Mouse (Mus musculus) embryonic facial prominence, embryonic 13.5 days (tissue): ENCODE data around the gene Gm8300. TPM values are rescaled to one million over a fixed set of nuclear protein-coding genes. Genes with fewer than 3 reads are reported as not detected.
A peak's percentile ranks its signal among the peaks of the same experiment; 100 is the strongest.
"Not testable (repeated sequence)": the region's sequence is repeated elsewhere in the genome, so short reads cannot be mapped to it uniquely, and the experiment has no call there.

Experiments
- ATAC-seq: fragments of 200-750 bp; cut with Nextera tagmentation; 2 replicates; pipeline ENCODE4 v1.8.0; 2017; ENCODE audit warnings: low read depth; ENCODE audit not compliant: insufficient number of reproducible peaks, insufficient read depth, low FRiP score, low TSS enrichment
- H3K27ac ChIP-seq: fragments of 300-500 bp; sonication (generic); 2 replicates; pipeline ENCODE4 v1.5.1; 2015; ENCODE audit warnings: moderate library complexity, mild to moderate bottlenecking, inconsistent platforms
- H3K27me3 ChIP-seq: fragments of 300-500 bp; sonication (generic); 2 replicates; pipeline ENCODE4 v1.6.1; 2015; ENCODE audit warnings: mild to moderate bottlenecking, inconsistent platforms
- H3K36me3 ChIP-seq: fragments of 300-500 bp; sonication (generic); 2 replicates; pipeline ENCODE4 v1.6.1; 2015; ENCODE audit warnings: mild to moderate bottlenecking, inconsistent platforms
- H3K4me1 ChIP-seq: fragments of 300-500 bp; sonication (generic); 2 replicates; pipeline ENCODE4 v1.6.1; 2015; ENCODE audit warnings: inconsistent platforms
- H3K4me2 ChIP-seq: fragments of 300-500 bp; sonication (generic); 2 replicates; pipeline ENCODE4 v1.6.1; 2015; ENCODE audit warnings: moderate library complexity, mild to moderate bottlenecking, inconsistent platforms
- H3K4me3 ChIP-seq: fragments of 300-500 bp; sonication (generic); 2 replicates; pipeline ENCODE4 v1.5.1; 2015; ENCODE audit warnings: mild to moderate bottlenecking, inconsistent platforms
- H3K9ac ChIP-seq: fragments of 300-500 bp; sonication (generic); 2 replicates; pipeline ENCODE4 v1.6.1; 2015; ENCODE audit warnings: mild to moderate bottlenecking, inconsistent platforms
- H3K9me3 ChIP-seq: fragments of 300-500 bp; sonication (generic); 2 replicates; pipeline ENCODE4 v1.6.1; 2016; ENCODE audit warnings: inconsistent platforms
- WGBS: fragments of 180-500 bp; shearing (Covaris S2); methylation state at CpG from one replicate; pipeline ENCODE4 v1.1.7; 2015; ENCODE audit warnings: mixed read lengths; 5-methylcytosine and 5-hydroxymethylcytosine counted together
- polyA plus RNA-seq: library from polyadenylated mRNA; unstranded; fragments of >200 nt; fragmentation: Nextera tagmentation; extraction: Ambion mirVana; gene quantifications from 2 replicates; pipeline ENCODE4 v1.2.1, GENCODE M21; 2015

Gene Gm8300
- polyA plus RNA-seq: not detected in 2 replicates

GRCm38 (mm10) chr12:87514016-87514415 is at the start of gene Gm8300:
Gm8300 (plus strand) TSS chr12:87514316.
- H3K27me3 ChIP-seq, H3K4me1 ChIP-seq, H3K4me2 ChIP-seq, H3K4me3 ChIP-seq, H3K9ac ChIP-seq, H3K36me3 ChIP-seq, H3K27ac ChIP-seq, H3K9me3 ChIP-seq, ATAC-seq: not testable (repeated sequence)
- 84% methylated on average over 4 of the region's 4 CpGs for WGBS

- H3K9ac ChIP-seq: no peak overlapping the region
- H3K27me3 ChIP-seq: no peaks in the 10 kb centered on the region
- H3K36me3 ChIP-seq: peaks cover 77% of the 10 kb centered on the region
- H3K27ac ChIP-seq: no peak overlapping the region
- WGBS: 88% methylated on average over 6 of the region's 6 CpGs
- no peaks in the 10 kb centered on the region; the same call in 1 of the 2 replicates for H3K4me1 ChIP-seq
- no peak for ATAC-seq
- H3K4me3 ChIP-seq: no peak overlapping the region
- H3K4me2 ChIP-seq: no peak overlapping the region
- H3K9me3 ChIP-seq: no peaks in the 10 kb centered on the region
These were observed 49.3 kb upstream of the Gm8300 start for GRCm38 (mm10) chr12:87464678-87465297.

- H3K4me1 ChIP-seq: peaks cover 12% of the 10 kb centered on the region
- peak overlapping the region; percentile 76 for H3K4me3 ChIP-seq
- H3K27me3 ChIP-seq: no peaks in the 10 kb centered on the region
- peak overlapping the region; percentile 58 for H3K4me2 ChIP-seq
- no peaks in the 10 kb centered on the region for H3K9me3 ChIP-seq
- WGBS: 44% methylated on average over 7 of the region's 7 CpGs
- no peak for ATAC-seq
- H3K27ac ChIP-seq: no peak overlapping the region
- peaks cover 25% of the 10 kb centered on the region for H3K36me3 ChIP-seq
- peak overlapping the region; percentile 94 for H3K9ac ChIP-seq
These were observed 43.6 kb upstream of the Gm8300 start for GRCm38 (mm10) chr12:87470263-87471136.

- peak overlapping the region; percentile 58 for H3K4me2 ChIP-seq
- ATAC-seq: no peak
- H3K9ac ChIP-seq: peak overlapping the region; percentile 94
- under 1% methylated on average over 19 of the region's 19 CpGs for WGBS
- H3K4me3 ChIP-seq: peak overlapping the region; percentile 76
- H3K36me3 ChIP-seq: peaks cover 19% of the 10 kb centered on the region
- no peaks in the 10 kb centered on the region for H3K27me3 ChIP-seq
- H3K4me1 ChIP-seq: peaks cover 12% of the 10 kb centered on the region
- peak overlapping the region; percentile 94 for H3K27ac ChIP-seq
- no peaks in the 10 kb centered on the region for H3K9me3 ChIP-seq
These were observed 42.6 kb upstream of the Gm8300 start for GRCm38 (mm10) chr12:87471421-87471963.

- ATAC-seq: peak; percentile 93
- no peaks in the 10 kb centered on the region for H3K9me3 ChIP-seq
- H3K27ac ChIP-seq: peak within 1 kb of the TSS; percentile 94
- H3K36me3 ChIP-seq: peaks cover 12% of the 10 kb centered on the region
- H3K9ac ChIP-seq: peak within 1 kb of the TSS; percentile 94
- no peaks in the 10 kb centered on the region for H3K27me3 ChIP-seq
- H3K4me3 ChIP-seq: peak within 1 kb of the TSS; percentile 76
- peak within 1 kb of the TSS; percentile 58 for H3K4me2 ChIP-seq
- peaks cover 12% of the 10 kb centered on the region for H3K4me1 ChIP-seq
- 2% methylated on average over 45 of the region's 45 CpGs for WGBS
These were observed 41.9 kb upstream of the Gm8300 start, which contains the start of gene Snw1 for GRCm38 (mm10) chr12:87471964-87472786. Snw1 (minus strand) TSS chr12:87472274.

GRCm38 (mm10) chr12:87474756-87475155 is 39.4 kb upstream of the Gm8300 start:
- no peaks in the 10 kb centered on the region for H3K9me3 ChIP-seq
- H3K4me1 ChIP-seq: peaks cover 12% of the 10 kb centered on the region
- no peak for ATAC-seq
- no peak overlapping the region for H3K27ac ChIP-seq
- no peak overlapping the region for H3K9ac ChIP-seq
- H3K36me3 ChIP-seq: no peaks in the 10 kb centered on the region
- no peaks in the 10 kb centered on the region for H3K27me3 ChIP-seq
- no peak overlapping the region for H3K4me3 ChIP-seq
- no peak overlapping the region for H3K4me2 ChIP-seq
- 81% methylated on average over 3 of the region's 3 CpGs for WGBS

GRCm38 (mm10) chr12:87482482-87482881 is 31.6 kb upstream of the Gm8300 start:
- H3K9me3 ChIP-seq, H3K27ac ChIP-seq, H3K36me3 ChIP-seq, H3K4me2 ChIP-seq, H3K9ac ChIP-seq, H3K27me3 ChIP-seq, H3K4me3 ChIP-seq, H3K4me1 ChIP-seq: not testable (repeated sequence)
- 84% methylated on average over 5 of the region's 5 CpGs for WGBS
- 0 out of 2 replicates have a peak, but pooled peaks have one; percentile 23 for ATAC-seq

GRCm38 (mm10) chr12:87488683-87489082 is 25.4 kb upstream of the Gm8300 start:
- H3K4me2 ChIP-seq, H3K9me3 ChIP-seq, H3K27ac ChIP-seq, H3K36me3 ChIP-seq, H3K9ac ChIP-seq, H3K4me1 ChIP-seq, H3K4me3 ChIP-seq, H3K27me3 ChIP-seq, ATAC-seq: not testable (repeated sequence)
- 50% methylated on average over 2 of the region's 2 CpGs for WGBS

- not testable (repeated sequence) for H3K27me3 ChIP-seq, H3K9ac ChIP-seq, H3K27ac ChIP-seq, ATAC-seq, H3K4me2 ChIP-seq, H3K9me3 ChIP-seq, H3K4me1 ChIP-seq, H3K4me3 ChIP-seq, H3K36me3 ChIP-seq
- 91% methylated on average over 3 of the region's 3 CpGs for WGBS
These were observed 19.7 kb upstream of the Gm8300 start, which contains the start of gene Gm5788 for GRCm38 (mm10) chr12:87494421-87494820. Gm5788 (plus strand) TSS chr12:87494721.

- not testable (repeated sequence) for H3K4me2 ChIP-seq, ATAC-seq, H3K27me3 ChIP-seq, H3K9me3 ChIP-seq, H3K4me1 ChIP-seq, H3K27ac ChIP-seq, H3K4me3 ChIP-seq, H3K9ac ChIP-seq, H3K36me3 ChIP-seq
- WGBS: 73% methylated on average over 3 of the region's 3 CpGs
These were observed 5.5 kb downstream of the Gm8300 start for GRCm38 (mm10) chr12:87519616-87520015.

- no peaks in the 10 kb centered on the region for H3K36me3 ChIP-seq
- no peak overlapping the region for H3K4me2 ChIP-seq
- no peak overlapping the region for H3K27ac ChIP-seq
- no peak overlapping the region for H3K4me3 ChIP-seq
- H3K9ac ChIP-seq: no peak overlapping the region
- H3K27me3 ChIP-seq: no peaks in the 10 kb centered on the region
- WGBS: 73% methylated on average over 3 of the region's 3 CpGs
- H3K4me1 ChIP-seq: no peaks in the 10 kb centered on the region
- ATAC-seq: no peak
- no peaks in the 10 kb centered on the region; the same call in 1 of the 2 replicates for H3K9me3 ChIP-seq
These were observed 29.8 kb downstream of the Gm8300 start for GRCm38 (mm10) chr12:87543927-87544326.
